Mouse (Mus musculus): ENCODE data around the gene Med12l. TPM values are rescaled to one million over a fixed set of nuclear protein-coding genes. Genes with fewer than 3 reads are reported as not detected.

Med12l gene
- polyA plus RNA-seq, 1 experiment from 2014 or later, result 6.2 TPM

DNA sequence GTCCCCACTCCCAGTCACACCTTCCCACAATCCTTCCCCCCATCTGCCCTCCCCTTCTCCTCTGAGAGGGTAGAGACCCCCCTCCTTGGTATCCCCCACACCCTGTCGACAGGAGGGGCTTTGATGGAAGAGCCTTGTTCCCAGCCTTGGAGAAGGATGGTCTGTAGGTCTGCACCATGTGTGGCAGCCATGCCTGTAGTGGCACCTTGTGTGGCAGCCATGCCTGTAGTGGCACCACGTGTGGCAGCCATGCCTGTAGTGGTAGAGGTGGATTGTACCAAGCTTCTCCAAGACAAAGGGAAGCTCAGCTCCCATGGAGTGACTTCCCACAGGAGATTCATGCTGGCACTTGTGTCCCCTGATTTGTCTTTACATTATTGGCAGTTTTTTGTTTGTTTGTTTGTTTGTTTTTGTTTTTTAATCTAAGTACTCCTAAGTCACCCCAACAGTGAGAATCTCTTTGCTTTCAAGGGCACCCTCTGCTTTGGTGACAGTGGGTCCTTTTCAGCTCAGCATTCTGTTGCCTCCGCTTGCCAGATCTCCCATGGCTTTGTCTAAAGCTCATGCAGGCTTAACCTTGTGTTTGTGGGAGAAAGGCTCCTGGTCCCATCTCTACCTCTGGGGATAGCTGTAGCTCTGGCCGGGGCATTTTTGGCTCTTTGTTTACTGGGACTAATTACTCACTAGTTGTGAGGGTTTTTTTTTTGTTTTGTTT, 10.2 kb downstream of the Med12l start:
- no peaks in the 10 kb centered on the region for H3K27me3 ChIP-seq (ENCODE audit: control insufficient read depth, insufficient read depth, low read length)
- no peaks in the 10 kb centered on the region for H3K9me3 ChIP-seq (replicated peaks; ENCODE audit: control insufficient read depth, low read length)
- ATAC-seq (replicated peaks; ENCODE audit: insufficient number of reproducible peaks, low FRiP score, low TSS enrichment), result no peak
- no peak overlapping the region for H3K9ac ChIP-seq (ENCODE audit: low read depth, low read length)
- H3K36me3 ChIP-seq (ENCODE audit: control insufficient read depth, insufficient read depth, low read length), result no peaks in the 10 kb centered on the region
- no peak overlapping the region for H3K27ac ChIP-seq (ENCODE audit: low read depth, low read length)
- H3K4me2 ChIP-seq, result no peak overlapping the region
- H3K4me1 ChIP-seq (ENCODE audit: control insufficient read depth, insufficient read depth, low read length), result no peaks in the 10 kb centered on the region
- 67% methylated on average over 4 of the region's 4 CpGs for WGBS (ENCODE audit: insufficient replicate concordance)
- no peak overlapping the region for H3K4me3 ChIP-seq (ENCODE audit: low read depth, low read length)

DNA sequence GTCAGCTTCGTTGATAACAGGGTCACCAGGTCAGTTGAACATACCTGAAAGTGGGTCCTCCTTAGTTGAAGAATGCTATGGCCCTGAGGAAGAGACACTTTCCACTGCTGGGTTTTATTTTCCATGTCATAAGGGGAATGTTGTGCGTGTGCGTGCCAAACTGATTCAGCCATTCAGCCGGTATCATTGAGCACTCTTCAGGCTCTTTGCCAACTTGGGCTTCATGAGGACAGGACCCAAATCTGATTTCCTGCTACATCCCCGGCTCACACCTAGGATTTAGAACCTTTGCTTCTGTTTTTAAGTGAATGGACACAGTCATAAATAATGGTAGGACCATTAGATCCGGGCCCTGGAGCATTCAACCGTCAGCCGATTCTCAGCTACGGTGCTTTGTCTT, 10.9 kb downstream of the Med12l start:
- Histone ChIP-seq H3K9me3 (replicated peaks; ENCODE audit: control insufficient read depth, low read length) (no peaks in the 10 kb centered on the region), H3K36me3 (ENCODE audit: control insufficient read depth, insufficient read depth, low read length) (no peaks in the 10 kb centered on the region), H3K4me3 (ENCODE audit: low read depth, low read length) (no peak overlapping the region), H3K9ac (ENCODE audit: low read depth, low read length) (no peak overlapping the region), H3K27ac (ENCODE audit: low read depth, low read length) (no peak overlapping the region), H3K27me3 (ENCODE audit: control insufficient read depth, insufficient read depth, low read length) (no peaks in the 10 kb centered on the region), H3K4me2 (no peak overlapping the region), H3K4me1 (ENCODE audit: control insufficient read depth, insufficient read depth, low read length) (peaks cover 3% of the 10 kb centered on the region; the same call in 1 of the 2 replicates)
- ATAC-seq (replicated peaks; ENCODE audit: insufficient number of reproducible peaks, low FRiP score, low TSS enrichment), result no peak
- 79% methylated on average over 9 of the region's 9 CpGs for WGBS (ENCODE audit: insufficient replicate concordance)

DNA sequence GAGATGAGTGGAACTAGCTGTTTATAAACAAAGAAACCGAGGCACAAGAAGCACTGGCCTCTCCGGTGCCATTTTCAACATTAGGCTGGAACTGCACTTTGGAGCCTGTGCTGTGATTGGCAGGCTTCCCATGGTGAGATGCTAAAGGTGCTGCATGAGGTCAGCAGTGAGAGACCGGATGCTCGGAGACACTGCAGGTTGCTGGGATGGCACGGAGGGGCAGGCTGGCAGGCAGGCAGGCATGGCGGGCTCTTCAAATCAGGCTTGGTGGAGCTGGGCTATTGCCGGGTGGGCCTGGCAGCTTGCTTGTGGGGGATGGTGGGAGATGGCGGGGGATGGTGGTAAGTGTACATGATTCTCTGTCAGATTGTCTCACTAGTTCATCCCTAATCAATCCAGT, 15.6 kb downstream of the Med12l start:
- Histone ChIP-seq H3K27me3 (ENCODE audit: control insufficient read depth, insufficient read depth, low read length) (no peaks in the 10 kb centered on the region), H3K4me1 (ENCODE audit: control insufficient read depth, insufficient read depth, low read length) (peaks cover 23% of the 10 kb centered on the region), H3K9ac (ENCODE audit: low read depth, low read length) (no peak overlapping the region), H3K4me2 (no peak overlapping the region), H3K27ac (ENCODE audit: low read depth, low read length) (no peak overlapping the region), H3K36me3 (ENCODE audit: control insufficient read depth, insufficient read depth, low read length) (no peaks in the 10 kb centered on the region), H3K9me3 (replicated peaks; ENCODE audit: control insufficient read depth, low read length) (no peaks in the 10 kb centered on the region), H3K4me3 (ENCODE audit: low read depth, low read length) (no peak overlapping the region)
- WGBS (ENCODE audit: insufficient replicate concordance), result 43% methylated on average over 8 of the region's 8 CpGs
- ATAC-seq (replicated peaks; ENCODE audit: insufficient number of reproducible peaks, low FRiP score, low TSS enrichment), result no peak

DNA sequence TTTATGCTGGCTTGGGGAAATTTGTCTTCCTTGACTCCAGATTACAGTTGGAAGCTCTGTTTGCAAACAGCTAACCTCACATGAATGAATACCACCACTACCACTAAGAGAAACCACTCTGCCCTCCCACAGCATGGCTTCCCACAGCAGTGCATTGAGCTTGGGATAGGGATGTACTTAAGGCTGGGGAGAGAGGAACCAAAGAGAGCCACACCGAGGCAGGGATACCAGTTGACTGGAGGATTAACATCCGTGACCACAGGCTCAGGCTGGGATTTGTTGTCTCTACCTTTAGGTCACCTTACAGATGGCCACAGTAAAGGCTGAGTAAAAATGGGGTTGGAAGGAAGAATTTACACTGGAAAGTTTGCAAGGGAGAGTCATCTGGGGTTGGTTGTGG, 16.6 kb downstream of the Med12l start:
- Histone ChIP-seq H3K9me3 (replicated peaks; ENCODE audit: control insufficient read depth, low read length) (no peaks in the 10 kb centered on the region), H3K4me2 (no peak overlapping the region), H3K9ac (ENCODE audit: low read depth, low read length) (no peak overlapping the region), H3K27me3 (ENCODE audit: control insufficient read depth, insufficient read depth, low read length) (no peaks in the 10 kb centered on the region), H3K36me3 (ENCODE audit: control insufficient read depth, insufficient read depth, low read length) (no peaks in the 10 kb centered on the region), H3K27ac (ENCODE audit: low read depth, low read length) (no peak overlapping the region), H3K4me1 (ENCODE audit: control insufficient read depth, insufficient read depth, low read length) (peaks cover 33% of the 10 kb centered on the region), H3K4me3 (ENCODE audit: low read depth, low read length) (no peak overlapping the region)
- 61% methylated on average over 2 of the region's 2 CpGs for WGBS (ENCODE audit: insufficient replicate concordance)
- ATAC-seq (replicated peaks; ENCODE audit: insufficient number of reproducible peaks, low FRiP score, low TSS enrichment), result no peak

DNA sequence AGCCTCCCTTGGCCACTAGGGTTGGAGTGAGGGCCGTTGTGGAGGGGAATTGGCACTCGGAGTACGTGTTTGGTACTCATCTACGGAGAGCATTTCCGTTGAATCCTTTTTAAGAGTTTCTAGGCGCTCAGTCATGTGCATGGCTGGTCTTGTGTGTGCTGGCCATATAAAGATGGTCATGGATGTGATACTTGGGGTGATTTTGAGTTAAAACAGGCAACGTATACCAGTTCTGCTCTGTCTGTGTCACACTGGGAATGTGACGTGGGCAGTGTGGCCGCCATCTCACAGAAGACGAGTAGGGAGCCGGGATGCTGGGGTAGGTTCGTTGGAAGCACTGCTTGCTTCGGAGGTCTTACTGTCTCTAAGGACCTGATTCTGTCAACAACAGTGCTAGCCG, 17.3 kb downstream of the Med12l start:
- Histone ChIP-seq H3K36me3 (ENCODE audit: control insufficient read depth, insufficient read depth, low read length) (no peaks in the 10 kb centered on the region), H3K4me3 (ENCODE audit: low read depth, low read length) (no peak overlapping the region), H3K27ac (ENCODE audit: low read depth, low read length) (no peak overlapping the region), H3K4me1 (ENCODE audit: control insufficient read depth, insufficient read depth, low read length) (peaks cover 37% of the 10 kb centered on the region), H3K9ac (ENCODE audit: low read depth, low read length) (no peak overlapping the region), H3K27me3 (ENCODE audit: control insufficient read depth, insufficient read depth, low read length) (no peaks in the 10 kb centered on the region), H3K9me3 (replicated peaks; ENCODE audit: control insufficient read depth, low read length) (no peaks in the 10 kb centered on the region), H3K4me2 (no peak overlapping the region)
- ATAC-seq (replicated peaks; ENCODE audit: insufficient number of reproducible peaks, low FRiP score, low TSS enrichment), result no peak
- 88% methylated on average over 14 of the region's 14 CpGs for WGBS (ENCODE audit: insufficient replicate concordance)

DNA sequence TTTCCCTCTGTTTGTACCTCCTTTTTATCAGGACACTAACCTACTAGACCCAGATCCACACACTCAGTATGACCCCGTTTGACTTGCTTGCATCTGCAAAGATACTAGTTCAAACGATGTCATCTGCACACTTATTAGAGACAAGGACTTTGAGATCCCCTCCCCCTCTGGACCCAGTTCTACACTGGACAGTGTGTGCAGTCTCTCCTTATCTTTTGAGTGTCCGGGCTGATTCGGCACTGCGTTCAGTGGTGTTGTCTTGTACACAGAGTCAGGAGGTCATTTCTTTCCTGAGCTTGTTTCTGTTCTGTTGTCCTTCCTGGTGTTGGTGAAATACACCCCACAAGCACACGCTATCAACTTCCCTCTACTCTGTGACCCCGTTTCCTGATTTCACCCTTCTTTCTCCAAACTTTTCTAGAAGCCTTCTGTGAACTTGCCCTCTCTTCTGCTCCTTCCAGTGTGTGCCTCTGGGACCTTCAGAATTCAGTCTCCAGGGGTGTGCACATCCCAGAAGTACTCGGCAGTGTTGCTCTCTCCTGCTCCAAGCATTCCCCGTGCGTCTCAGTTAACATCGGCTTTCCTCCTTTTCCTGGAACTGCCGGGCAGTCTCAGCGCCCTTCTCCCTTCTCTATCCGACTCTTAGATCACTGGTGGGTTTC, 19.0 kb downstream of the Med12l start:
- H3K9ac ChIP-seq (ENCODE audit: low read depth, low read length), result peak overlapping the region; percentile 43; the same call in 1 of the 2 replicates
- ATAC-seq (replicated peaks; ENCODE audit: insufficient number of reproducible peaks, low FRiP score, low TSS enrichment), result no peak
- no peaks in the 10 kb centered on the region for H3K36me3 ChIP-seq (ENCODE audit: control insufficient read depth, insufficient read depth, low read length)
- peak overlapping the region; percentile 60 for H3K4me2 ChIP-seq
- 15% methylated on average over 14 of the region's 14 CpGs for WGBS (ENCODE audit: insufficient replicate concordance)
- H3K4me3 ChIP-seq (ENCODE audit: low read depth, low read length), result peak overlapping the region; percentile 5; the same call in 1 of the 2 replicates
- H3K4me1 ChIP-seq (ENCODE audit: control insufficient read depth, insufficient read depth, low read length), result peaks cover 37% of the 10 kb centered on the region
- H3K9me3 ChIP-seq (replicated peaks; ENCODE audit: control insufficient read depth, low read length), result no peaks in the 10 kb centered on the region
- peak overlapping the region; percentile 64 for H3K27ac ChIP-seq (ENCODE audit: low read depth, low read length)
- H3K27me3 ChIP-seq (ENCODE audit: control insufficient read depth, insufficient read depth, low read length), result no peaks in the 10 kb centered on the region

DNA sequence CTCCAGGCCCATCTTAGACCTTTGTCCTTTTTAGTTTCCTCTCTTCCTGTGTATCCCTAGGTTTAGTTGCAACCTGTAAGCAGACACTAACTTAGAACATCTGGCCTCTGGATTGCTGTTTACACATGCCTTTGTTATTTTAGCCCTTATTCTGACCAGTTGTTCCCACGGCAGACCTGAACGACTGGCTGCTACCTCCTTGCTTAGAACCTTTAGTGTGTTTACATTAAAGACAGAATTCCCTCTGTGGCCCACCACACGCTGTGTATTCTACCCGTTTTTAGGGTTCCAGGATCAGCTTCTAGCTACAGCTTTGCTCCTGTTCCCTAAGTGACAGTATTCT, 19.5 kb downstream of the Med12l start:
- WGBS (ENCODE audit: insufficient replicate concordance), result 24% methylated on average over 4 of the region's 4 CpGs
- Histone ChIP-seq H3K27ac (ENCODE audit: low read depth, low read length) (peak overlapping the region; percentile 64), H3K4me3 (ENCODE audit: low read depth, low read length) (peak overlapping the region; percentile 5; the same call in 1 of the 2 replicates), H3K36me3 (ENCODE audit: control insufficient read depth, insufficient read depth, low read length) (no peaks in the 10 kb centered on the region), H3K4me1 (ENCODE audit: control insufficient read depth, insufficient read depth, low read length) (peaks cover 37% of the 10 kb centered on the region), H3K27me3 (ENCODE audit: control insufficient read depth, insufficient read depth, low read length) (no peaks in the 10 kb centered on the region), H3K9me3 (replicated peaks; ENCODE audit: control insufficient read depth, low read length) (no peaks in the 10 kb centered on the region), H3K9ac (ENCODE audit: low read depth, low read length) (0 out of 2 replicates have a peak overlapping the region, but pooled peaks have one; percentile 43), H3K4me2 (peak overlapping the region; percentile 60)
- no peak for ATAC-seq (replicated peaks; ENCODE audit: insufficient number of reproducible peaks, low FRiP score, low TSS enrichment)

DNA sequence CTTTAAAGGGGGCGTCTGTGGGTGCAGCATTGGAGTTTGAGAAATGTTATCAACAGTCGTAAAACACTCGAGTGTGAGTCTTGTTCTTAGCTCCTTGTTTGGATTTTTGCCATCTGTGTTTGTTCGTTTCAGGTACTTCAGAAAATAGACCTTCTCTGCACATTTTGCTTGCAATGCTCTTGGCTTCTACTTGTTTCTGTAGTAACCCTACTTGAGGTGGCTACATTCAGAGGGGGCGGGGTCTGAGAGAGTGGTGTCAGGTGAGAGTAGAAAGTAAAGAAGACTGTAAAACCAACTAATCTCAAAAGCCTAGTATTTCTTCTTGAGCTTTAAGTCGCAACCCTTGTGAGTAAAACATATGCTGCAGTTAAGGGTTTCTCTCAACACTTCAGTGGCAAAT, 23.1 kb downstream of the Med12l start:
- no peaks in the 10 kb centered on the region for H3K27me3 ChIP-seq (ENCODE audit: control insufficient read depth, insufficient read depth, low read length)
- H3K27ac ChIP-seq (ENCODE audit: low read depth, low read length), result no peak overlapping the region
- H3K4me1 ChIP-seq (ENCODE audit: control insufficient read depth, insufficient read depth, low read length), result peaks cover 34% of the 10 kb centered on the region
- H3K36me3 ChIP-seq (ENCODE audit: control insufficient read depth, insufficient read depth, low read length), result no peaks in the 10 kb centered on the region
- WGBS (ENCODE audit: insufficient replicate concordance), result 56% methylated on average over 6 of the region's 6 CpGs
- H3K9ac ChIP-seq (ENCODE audit: low read depth, low read length), result no peak overlapping the region
- no peak overlapping the region for H3K4me2 ChIP-seq
- ATAC-seq (replicated peaks; ENCODE audit: insufficient number of reproducible peaks, low FRiP score, low TSS enrichment), result no peak
- H3K4me3 ChIP-seq (ENCODE audit: low read depth, low read length), result no peak overlapping the region
- H3K9me3 ChIP-seq (replicated peaks; ENCODE audit: control insufficient read depth, low read length), result no peaks in the 10 kb centered on the region

DNA sequence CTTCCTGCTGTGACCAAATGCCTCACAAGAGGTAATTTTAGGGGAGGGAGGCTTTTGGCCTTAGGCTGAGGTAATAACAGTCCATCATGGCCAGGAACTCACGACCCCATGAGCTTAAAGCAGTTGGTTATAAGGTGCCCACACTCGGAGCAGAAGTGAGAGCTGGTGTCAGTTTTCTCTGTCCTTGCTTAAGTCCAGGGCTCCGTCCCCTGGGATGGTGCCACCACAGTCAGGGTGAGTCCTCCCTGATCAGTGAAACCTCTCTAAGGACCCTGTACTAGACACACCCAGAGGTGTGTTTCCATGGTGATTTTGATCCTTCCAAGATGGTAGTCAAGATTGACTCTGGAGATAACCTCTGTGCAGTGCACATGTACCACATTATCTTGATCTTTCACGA, 25.4 kb downstream of the Med12l start:
- Histone ChIP-seq H3K9ac (ENCODE audit: low read depth, low read length) (no peak overlapping the region), H3K27ac (ENCODE audit: low read depth, low read length) (no peak overlapping the region), H3K4me2 (no peak overlapping the region), H3K36me3 (ENCODE audit: control insufficient read depth, insufficient read depth, low read length) (no peaks in the 10 kb centered on the region), H3K9me3 (replicated peaks; ENCODE audit: control insufficient read depth, low read length) (no peaks in the 10 kb centered on the region), H3K4me1 (ENCODE audit: control insufficient read depth, insufficient read depth, low read length) (peaks cover 16% of the 10 kb centered on the region), H3K27me3 (ENCODE audit: control insufficient read depth, insufficient read depth, low read length) (no peaks in the 10 kb centered on the region), H3K4me3 (ENCODE audit: low read depth, low read length) (no peak overlapping the region)
- 54% methylated on average over 4 of the region's 4 CpGs for WGBS (ENCODE audit: insufficient replicate concordance)
- ATAC-seq (replicated peaks; ENCODE audit: insufficient number of reproducible peaks, low FRiP score, low TSS enrichment), result no peak

Measured in heart, embryonic 11.5 days (tissue).